Mouse (Mus musculus) liver, adult 2 months (tissue): Measurements from ENCODE around the gene Wdr89.

Experiments used
- CTCF ChIP-seq: fragments of 200-500 bp; IDR thresholded peaks from 2 replicates; pipeline ENCODE4 v1.5.1; 2011; ENCODE audit warnings: low read depth, low read length, control low read depth
- POLR2A ChIP-seq: fragments of 200-500 bp; IDR thresholded peaks from 2 replicates; pipeline ENCODE4 v1.6.1; 2011; ENCODE audit warnings: low read length, control low read depth; ENCODE audit not compliant: insufficient read depth; ENCODE audit errors: extremely low read depth

DNA sequence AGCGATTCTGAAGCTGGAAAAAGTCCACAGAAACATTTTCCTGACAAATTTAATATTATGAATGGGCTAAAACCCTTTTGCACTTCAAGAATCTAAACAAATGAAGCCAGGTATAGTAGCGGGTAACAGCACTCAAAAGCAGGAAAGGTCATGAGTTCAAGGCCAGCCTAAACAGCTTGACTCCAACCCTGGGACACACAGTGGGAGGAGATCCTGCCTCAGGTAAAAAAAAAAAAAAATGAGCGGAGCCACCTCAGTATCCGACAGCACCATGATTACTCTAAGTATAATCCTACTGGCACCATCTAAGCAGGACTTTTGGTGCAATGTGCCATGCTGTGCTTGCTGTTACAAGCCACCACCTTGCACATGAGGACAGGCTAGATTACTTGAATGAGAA is 75.5 kb downstream of the Wdr89 start:
- TF ChIP-seq CTCF (no peak), POLR2A (no peak)
